ENCODE assay signal across 15 mouse cellular contexts in the genomic region with DNA sequence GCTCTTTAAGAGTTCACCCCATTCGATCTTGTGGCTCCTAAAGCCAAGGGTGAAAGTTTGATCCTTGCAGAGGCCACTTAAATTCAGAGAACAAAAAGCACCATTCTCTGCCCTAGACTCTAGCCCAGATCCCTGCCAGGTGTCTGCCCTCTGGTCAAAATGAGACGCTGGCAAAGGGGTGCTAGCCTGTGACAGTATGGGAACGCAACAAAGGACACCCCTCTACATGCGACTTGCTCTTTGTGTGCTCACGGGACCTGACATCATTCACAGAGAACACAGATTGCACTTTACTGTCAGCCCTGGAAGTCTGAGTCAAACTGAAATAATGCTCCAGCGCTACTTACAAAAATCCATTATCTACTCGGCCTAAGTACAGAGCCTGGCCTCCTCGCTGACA. TPM values are rescaled to one million over a fixed set of nuclear protein-coding genes. Genes with fewer than 3 reads are reported as not detected.
DNase-seq lines count a peak whose midpoint lies in the region; ATAC-seq lines count a peak whose summit lies in the region.
"Had no signal": no experiment of that assay in that cellular context is flagged by ENCODE, and none has a peak within 500 bp of the region (broad histone marks: within the 10 kb centered on the region; RNA-seq: fewer than 3 reads in every experiment).

No protein-coding gene starts in this region.

- no peaks in the 10 kb centered on the region; the same call in 1 of the 2 replicates for H3K4me1 ChIP-seq in heart, embryonic 15.5 days (replicated peaks)
- peaks cover 11% of the 10 kb centered on the region; the same call in 1 of the 2 replicates for H3K4me1 ChIP-seq in heart, embryonic 10.5 days
- peaks cover 5% of the 10 kb centered on the region; the same call in 1 of the 2 replicates for H3K4me1 ChIP-seq in forebrain, embryonic 12.5 days
- 0 out of 2 replicates have a peak, but pooled peaks cover 10% of the 10 kb centered on the region for H3K4me1 ChIP-seq in midbrain, embryonic 14.5 days (ENCODE audit: control insufficient read depth, insufficient read depth, low read length)
- H3K4me1 ChIP-seq: liver, embryonic 12.5 days had no signal

- H3K9me3 ChIP-seq in heart, embryonic 15.5 days (replicated peaks): no peaks in the 10 kb centered on the region
- H3K9me3 ChIP-seq in heart, embryonic 10.5 days: no peaks in the 10 kb centered on the region
- no peaks in the 10 kb centered on the region for H3K9me3 ChIP-seq in forebrain, embryonic 12.5 days
- no peaks in the 10 kb centered on the region for H3K9me3 ChIP-seq in midbrain, embryonic 14.5 days (ENCODE audit: control insufficient read depth, low read length)
- H3K9me3 ChIP-seq: liver, embryonic 12.5 days had no signal

- DNase-seq in heart, embryonic 10.5 days (ENCODE audit: low spot score): no peak
- peak; percentile 21 for DNase-seq in embryo, embryonic 10 days (ENCODE audit: low spot score)
- DNase-seq in midbrain, embryonic 14.5 days: no peak
- DNase-seq in left cerebral cortex, postnatal 36 days (ENCODE audit: low spot score in 2 of 2): no peak
- DNase-seq in lung, adult 18-20 months: no peak
- no peak for DNase-seq in yolk sac, embryonic 10.5 days (ENCODE audit: low spot score)
- DNase-seq: adrenal gland, adult 8-10 months; cerebellum, postnatal 10 days; kidney, adult 9 months; lung, postnatal 14 days had no signal

- no peaks in the 10 kb centered on the region for H3K36me3 ChIP-seq in heart, embryonic 15.5 days
- H3K36me3 ChIP-seq in heart, embryonic 10.5 days: no peaks in the 10 kb centered on the region
- H3K36me3 ChIP-seq in forebrain, embryonic 12.5 days (replicated peaks): no peaks in the 10 kb centered on the region
- H3K36me3 ChIP-seq in midbrain, embryonic 14.5 days (ENCODE audit: control insufficient read depth, insufficient read depth, low read length): no peaks in the 10 kb centered on the region
- H3K36me3 ChIP-seq: liver, embryonic 12.5 days had no signal

- 46% methylated on average over 8 of the region's 8 CpGs for whole genome bisulfite sequencing in heart, embryonic 15.5 days
- 58% methylated on average over 8 of the region's 8 CpGs for WGBS in heart, embryonic 10.5 days
- 35% methylated on average over 8 of the region's 8 CpGs for WGBS in forebrain, embryonic 12.5 days
- WGBS in midbrain, embryonic 14.5 days: 41% methylated on average over 8 of the region's 8 CpGs

- H3K9ac ChIP-seq in heart, embryonic 15.5 days: no peak overlapping the region
- H3K9ac ChIP-seq in forebrain, embryonic 12.5 days: no peak overlapping the region
- H3K9ac ChIP-seq in midbrain, embryonic 14.5 days (replicated peaks; ENCODE audit: low read length): no peak overlapping the region
- H3K9ac ChIP-seq: liver, embryonic 12.5 days had no signal

- H3K4me2 ChIP-seq in heart, embryonic 15.5 days: no peak overlapping the region
- H3K4me2 ChIP-seq in forebrain, embryonic 12.5 days: no peak overlapping the region
- no peak overlapping the region for H3K4me2 ChIP-seq in midbrain, embryonic 14.5 days (ENCODE audit: low read length)
- H3K4me2 ChIP-seq: liver, embryonic 12.5 days had no signal

- H3K27ac ChIP-seq in heart, embryonic 15.5 days: 0 out of 2 replicates have a peak overlapping the region, but pooled peaks have one; percentile 1
- H3K27ac ChIP-seq in heart, embryonic 10.5 days: no peak overlapping the region; the same call in 1 of the 2 replicates
- H3K27ac ChIP-seq in forebrain, embryonic 12.5 days: no peak overlapping the region
- no peak overlapping the region for H3K27ac ChIP-seq in midbrain, embryonic 14.5 days (replicated peaks; ENCODE audit: low read depth, low read length)
- H3K27ac ChIP-seq: liver, embryonic 12.5 days had no signal

- ATAC-seq in heart, embryonic 15.5 days (replicated peaks; ENCODE audit: insufficient number of reproducible peaks, insufficient read depth, low FRiP score, low read depth): no peak
- ATAC-seq in forebrain, embryonic 12.5 days (ENCODE audit: low FRiP score): 0 out of 2 replicates have a peak, but pooled peaks have one; percentile 30
- peak; percentile 24; the same call in 1 of the 2 replicates for ATAC-seq in midbrain, embryonic 14.5 days (ENCODE audit: low FRiP score, low TSS enrichment)
- ATAC-seq: liver, embryonic 12.5 days had no signal

- no peak overlapping the region for H3K4me3 ChIP-seq in heart, embryonic 15.5 days
- no peak overlapping the region for H3K4me3 ChIP-seq in heart, embryonic 10.5 days
- no peak overlapping the region for H3K4me3 ChIP-seq in forebrain, embryonic 12.5 days (replicated peaks)
- H3K4me3 ChIP-seq in midbrain, embryonic 14.5 days (replicated peaks; ENCODE audit: low read depth, low read length): no peak overlapping the region
- H3K4me3 ChIP-seq: liver, embryonic 12.5 days had no signal

- no peaks in the 10 kb centered on the region for H3K27me3 ChIP-seq in heart, embryonic 15.5 days
- H3K27me3 ChIP-seq in heart, embryonic 10.5 days (ENCODE audit: insufficient read depth, poor library complexity, severe bottlenecking): no peaks in the 10 kb centered on the region
- H3K27me3 ChIP-seq in forebrain, embryonic 12.5 days: no peaks in the 10 kb centered on the region
- no peaks in the 10 kb centered on the region for H3K27me3 ChIP-seq in midbrain, embryonic 14.5 days (ENCODE audit: control insufficient read depth, insufficient read depth, low read length)
- H3K27me3 ChIP-seq: liver, embryonic 12.5 days had no signal

- intact Hi-C loops in left cerebral cortex, postnatal 36 days (cut with DNase I): no loop called here

RNA-seq across cellular contexts. Expression of a gene that starts 0.9 kb away (rescaled TPM):
- polyA plus RNA-seq in heart, embryonic 15.5 days (2015; fragmentation: Nextera tagmentation; extraction: Ambion mirVana): 2.0 TPM in 2 replicates
- 1.7 and 2.1 TPM in 2 replicates for polyA plus RNA-seq in heart, embryonic 10.5 days (2016; fragmentation: Nextera tagmentation; extraction: Ambion mirVana)
- 0.22 and 0.32 TPM in 2 replicates for polyA plus RNA-seq in forebrain, embryonic 12.5 days (2016; fragmentation: Nextera tagmentation; extraction: Ambion mirVana)
- polyA plus RNA-seq in midbrain, embryonic 14.5 days (2014; fragmentation: Nextera tagmentation; extraction: Ambion mirVana): 0.11 and 0.39 TPM in 2 replicates
- total RNA-seq in left cerebral cortex, postnatal 36 days (2021): under 1 TPM; 0.57 to 0.97 TPM
- total RNA-seq: ES-E14 had no signal
- polyA plus RNA-seq: C2C12 had no signal

RNA-seq across cellular contexts. Expression of a gene that starts 40.5 kb away (rescaled TPM):
- polyA plus RNA-seq in heart, embryonic 15.5 days (2015; fragmentation: Nextera tagmentation; extraction: Ambion mirVana): 0.86 and 0.88 TPM in 2 replicates
- 0.62 and 3.7 TPM in 2 replicates for polyA plus RNA-seq in heart, embryonic 10.5 days (2016; fragmentation: Nextera tagmentation; extraction: Ambion mirVana)
- polyA plus RNA-seq in forebrain, embryonic 12.5 days (2016; fragmentation: Nextera tagmentation; extraction: Ambion mirVana): 1.8 and 2.2 TPM in 2 replicates
- polyA plus RNA-seq in midbrain, embryonic 14.5 days (2014; fragmentation: Nextera tagmentation; extraction: Ambion mirVana): 2.8 and 3.0 TPM in 2 replicates
- total RNA-seq in left cerebral cortex, postnatal 36 days (2021): 10 to 100 TPM; 12.4 to 17.8 TPM
- polyA plus RNA-seq: C2C12 had no signal
